Mouse (Mus musculus) testis, adult 2 months (tissue): ENCODE results near the gene Carnmt1.

Source experiments
- CTCF ChIP-seq: fragments of 200-500 bp; IDR thresholded peaks from 2 replicates; pipeline ENCODE4 v1.5.1; 2012; ENCODE audit warnings: low read depth, mild to moderate bottlenecking, inconsistent platforms, low read length, moderate library complexity; ENCODE audit not compliant: control insufficient read depth, insufficient read depth, insufficient replicate concordance
- POLR2A ChIP-seq: fragments of 200-500 bp; IDR thresholded peaks from 2 replicates; pipeline ENCODE4 v1.6.1; 2012; ENCODE audit warnings: low read depth, mild to moderate bottlenecking, inconsistent platforms, low read length, moderate library complexity; ENCODE audit not compliant: control insufficient read depth

DNA sequence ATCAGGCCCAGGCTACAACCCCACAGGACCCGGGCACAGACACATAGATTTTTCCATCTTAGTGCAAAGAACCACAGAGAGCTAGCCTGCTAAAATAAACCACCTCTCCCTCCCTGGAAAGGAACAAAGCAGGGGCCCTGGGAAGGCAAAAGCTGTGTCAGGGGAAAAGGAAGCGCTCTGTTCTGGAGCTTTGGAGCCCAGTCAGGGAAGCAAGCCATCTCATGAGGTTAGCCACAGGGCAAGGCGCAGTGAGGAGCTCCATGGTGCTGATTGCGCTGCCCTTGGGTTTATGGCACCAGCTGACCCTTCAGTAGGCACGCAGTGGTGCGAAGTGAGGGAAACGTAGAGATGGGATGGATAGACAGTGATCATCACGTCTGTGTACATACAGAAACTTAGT is 16.2 kb upstream of the Carnmt1 start:
- no peak for TF ChIP-seq CTCF
- no peak for TF ChIP-seq POLR2A
